Mouse (Mus musculus): Measurements from ENCODE around the gene Gm21244. TPM values are rescaled to one million over a fixed set of nuclear protein-coding genes. Genes with fewer than 3 reads are reported as not detected.
"Not testable (repeated sequence)": the region's sequence is repeated elsewhere in the genome, so short reads cannot be mapped to it uniquely, and the experiment has no call there.

Gm21244 gene
- not detected in 2 replicates for polyA plus RNA-seq (2015; fragmentation: Nextera tagmentation; extraction: Ambion mirVana)

DNA sequence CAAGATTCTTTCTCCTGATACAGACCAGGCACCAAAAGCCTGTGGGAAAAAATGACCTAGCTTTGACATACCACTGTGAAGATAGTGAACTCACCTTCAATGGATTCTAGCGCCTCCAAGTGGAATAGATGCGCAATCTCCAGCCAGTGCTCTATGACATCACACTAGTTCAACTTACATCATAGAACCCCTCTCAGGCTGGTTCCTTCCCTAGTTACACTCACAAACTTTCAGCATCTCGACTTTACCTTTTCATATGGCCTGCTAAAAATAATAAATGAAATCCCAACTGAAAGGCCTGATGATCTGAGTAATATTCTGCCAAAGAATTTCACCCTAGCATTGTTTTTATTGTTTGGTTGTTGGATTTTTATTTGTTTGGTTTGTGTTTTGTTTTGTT lies at the start of gene Gm21244:
Gm21244 (minus strand) TSS at position 101 of the 400 bp plus-strand sequence.
- DNase-seq (ENCODE audit: low spot score) = not testable (repeated sequence)

Other genes with a start within 250 kb of the Gm21244 start
- not detected in 2 replicates for gene Gm28998, start 84.5 kb upstream of the Gm21244 start, polyA plus RNA-seq (2015; fragmentation: Nextera tagmentation; extraction: Ambion mirVana)
- not detected in 2 replicates for gene Gm21788, start 235.7 kb upstream of the Gm21244 start, polyA plus RNA-seq (2015; fragmentation: Nextera tagmentation; extraction: Ambion mirVana)